16 mouse cellular contexts compared by ENCODE assay signal in genomic region chr17:80009926-80010325, GRCm38 (mm10). TPM values are rescaled to one million over a fixed set of nuclear protein-coding genes. Genes with fewer than 3 reads are reported as not detected.
DNase-seq lines count a peak whose midpoint lies in the region; ATAC-seq and TF ChIP-seq lines count a peak whose summit lies in the region.
"Had no signal": no experiment of that assay in that cellular context is flagged by ENCODE, and none has a peak within 500 bp of the region (broad histone marks: within the 10 kb centered on the region; RNA-seq: fewer than 3 reads in every experiment).

No protein-coding gene starts in this region.

- H3K27me3 ChIP-seq in hindbrain, embryonic 10.5 days (ENCODE audit: insufficient read depth, poor library complexity, severe bottlenecking) = peaks cover 6% of the 10 kb centered on the region
- no peaks in the 10 kb centered on the region for H3K27me3 ChIP-seq in hindbrain, embryonic 14.5 days (ENCODE audit: control insufficient read depth, insufficient read depth, low read length)
- H3K27me3 ChIP-seq in limb, embryonic 13.5 days = 0 out of 2 replicates have a peak, but pooled peaks cover 4% of the 10 kb centered on the region
- peaks cover 26% of the 10 kb centered on the region for H3K27me3 ChIP-seq in liver, embryonic 12.5 days (replicated peaks)
- H3K27me3 ChIP-seq: forebrain, embryonic 13.5 days; midbrain, embryonic 15.5 days; Patski had no signal

- H3K9ac ChIP-seq in hindbrain, embryonic 14.5 days = no peak overlapping the region
- H3K9ac ChIP-seq in ES-E14 (ENCODE audit: insufficient read depth, low read depth, low read length, poor library complexity, severe bottlenecking) = peak overlapping the region; percentile 32; the same call in 1 of the 2 replicates
- H3K9ac ChIP-seq in limb, embryonic 13.5 days = no peak overlapping the region
- no peak overlapping the region for H3K9ac ChIP-seq in liver, embryonic 12.5 days
- H3K9ac ChIP-seq: forebrain, embryonic 13.5 days; liver, embryonic 14.5 days; midbrain, embryonic 15.5 days had no signal

- H3K27ac ChIP-seq in hindbrain, embryonic 10.5 days = 0 out of 2 replicates have a peak overlapping the region, but pooled peaks have one; percentile 23
- H3K27ac ChIP-seq in hindbrain, embryonic 14.5 days = no peak overlapping the region
- no peak overlapping the region for H3K27ac ChIP-seq in ES-E14 (ENCODE audit: insufficient read depth, low read depth, low read length, poor library complexity, severe bottlenecking)
- H3K27ac ChIP-seq in limb, embryonic 13.5 days = no peak overlapping the region
- no peak overlapping the region for H3K27ac ChIP-seq in liver, embryonic 12.5 days
- H3K27ac ChIP-seq: forebrain, embryonic 13.5 days; liver, embryonic 14.5 days; midbrain, embryonic 15.5 days had no signal

- ATAC-seq in hindbrain, embryonic 14.5 days (ENCODE audit: low FRiP score) = no peak
- ATAC-seq in limb, embryonic 13.5 days (ENCODE audit: low FRiP score, low read depth) = peak; percentile 19; the same call in 1 of the 2 replicates
- ATAC-seq in liver, embryonic 12.5 days = no peak
- ATAC-seq: forebrain, embryonic 13.5 days; midbrain, embryonic 15.5 days; Patski had no signal

- H3K4me2 ChIP-seq in hindbrain, embryonic 14.5 days (replicated peaks) = no peak overlapping the region
- H3K4me2 ChIP-seq in limb, embryonic 13.5 days (replicated peaks) = 0 out of 2 replicates have a peak overlapping the region, but pooled peaks have one; percentile 12
- no peak overlapping the region for H3K4me2 ChIP-seq in liver, embryonic 12.5 days
- H3K4me2 ChIP-seq: forebrain, embryonic 13.5 days; midbrain, embryonic 15.5 days had no signal

- no peaks in the 10 kb centered on the region for H3K36me3 ChIP-seq in hindbrain, embryonic 10.5 days
- no peaks in the 10 kb centered on the region for H3K36me3 ChIP-seq in hindbrain, embryonic 14.5 days (replicated peaks; ENCODE audit: control insufficient read depth, insufficient read depth)
- H3K36me3 ChIP-seq in ES-E14 (ENCODE audit: control insufficient read depth, insufficient read depth, low read length, poor library complexity, severe bottlenecking) = no peaks in the 10 kb centered on the region
- no peaks in the 10 kb centered on the region for H3K36me3 ChIP-seq in limb, embryonic 13.5 days
- H3K36me3 ChIP-seq in liver, embryonic 12.5 days = no peaks in the 10 kb centered on the region
- H3K36me3 ChIP-seq: midbrain, embryonic 15.5 days had no signal

- no peaks in the 10 kb centered on the region for H3K9me3 ChIP-seq in hindbrain, embryonic 10.5 days
- H3K9me3 ChIP-seq in hindbrain, embryonic 14.5 days (ENCODE audit: control insufficient read depth, low read length) = no peaks in the 10 kb centered on the region
- H3K9me3 ChIP-seq in ES-E14 (ENCODE audit: control insufficient read depth, insufficient read depth, low read depth, low read length) = no peaks in the 10 kb centered on the region
- no peaks in the 10 kb centered on the region for H3K9me3 ChIP-seq in limb, embryonic 13.5 days
- H3K9me3 ChIP-seq in liver, embryonic 12.5 days (replicated peaks) = no peaks in the 10 kb centered on the region
- H3K9me3 ChIP-seq: forebrain, embryonic 13.5 days; midbrain, embryonic 15.5 days had no signal

- no peak overlapping the region for H3K4me3 ChIP-seq in hindbrain, embryonic 10.5 days
- H3K4me3 ChIP-seq in hindbrain, embryonic 14.5 days (replicated peaks; ENCODE audit: low read length) = no peak overlapping the region
- H3K4me3 ChIP-seq in ES-E14 (ENCODE audit: insufficient read depth in 1 of 2, low read depth in 1 of 2, low read length in 2 of 2, poor library complexity in 1 of 2, severe bottlenecking in 1 of 2) = no peak overlapping the region
- no peak overlapping the region for H3K4me3 ChIP-seq in limb, embryonic 13.5 days
- no peak overlapping the region for H3K4me3 ChIP-seq in liver, embryonic 12.5 days
- H3K4me3 ChIP-seq: forebrain, embryonic 13.5 days; midbrain, embryonic 15.5 days had no signal

- in situ Hi-C loops in ES-E14 (cut with MboI; ENCODE audit: low sequenced_read_pairs in 2 of 2, unreplicated experiment in 2 of 2) = loop anchor here (10.0 kb wide), 1 partner anchor 175 kb away; no protein-coding TSS in a partner anchor

- 28% methylated on average over 15 of the region's 15 CpGs for WGBS in hindbrain, embryonic 10.5 days
- WGBS in hindbrain, embryonic 14.5 days = 27% methylated on average over 15 of the region's 15 CpGs
- 16% methylated on average over 15 of the region's 15 CpGs for WGBS in limb, embryonic 13.5 days
- 45% methylated on average over 15 of the region's 15 CpGs for WGBS in liver, embryonic 12.5 days (ENCODE audit: insufficient replicate concordance)

- peaks cover 46% of the 10 kb centered on the region for H3K4me1 ChIP-seq in hindbrain, embryonic 10.5 days (replicated peaks)
- H3K4me1 ChIP-seq in hindbrain, embryonic 14.5 days (replicated peaks; ENCODE audit: control insufficient read depth, insufficient read depth, low read length) = peaks cover 6% of the 10 kb centered on the region; the same call in 1 of the 2 replicates
- H3K4me1 ChIP-seq in ES-E14 (ENCODE audit: control insufficient read depth in 2 of 2, insufficient read depth in 2 of 2, low read length in 2 of 2, poor library complexity in 1 of 2) = 0 out of 4 replicates have a peak, but pooled peaks cover 1 to 10% of the 10 kb centered on the region in 2 experiments
- peaks cover 34% of the 10 kb centered on the region for H3K4me1 ChIP-seq in limb, embryonic 13.5 days
- peaks cover 20% of the 10 kb centered on the region for H3K4me1 ChIP-seq in liver, embryonic 12.5 days

- DNase-seq in hindbrain, embryonic 10.5 days (ENCODE audit: low spot score) = peak; percentile 50
- DNase-seq in hindbrain, embryonic 14.5 days (ENCODE audit: low spot score) = no peak
- DNase-seq in ES-E14 (ENCODE audit: low read depth, low spot score) = no peak
- DNase-seq in embryo, embryonic 11.5 days (ENCODE audit: low read depth, low spot score) = peak; percentile 20
- DNase-seq in cerebellum, postnatal 25 days = no peak
- DNase-seq: adrenal gland, adult 2 months; cerebellum, postnatal 36 days; lung, postnatal 36 days; right cerebral cortex, postnatal 14 days; thymus, adult 2 months had no signal

TF ChIP-seq in ES-E14, 5 proteins besides CTCF, POLR2A, EP300 and RAD21:
- TF ChIP-seq CHD2 (IDR thresholded peaks at IDR 0.05; ENCODE audit: low read depth, low read length) (no peak), MAFK (IDR thresholded peaks at IDR 0.05; ENCODE audit: insufficient read depth, low read depth, low read length) (no peak), ZNF384 (IDR thresholded peaks at IDR 0.05; ENCODE audit: low read depth, low read length) (no peak), HCFC1 (IDR thresholded peaks at IDR 0.05; ENCODE audit: borderline replicate concordance, insufficient read depth, low read length) (no peak), ZC3H11A (IDR thresholded peaks at IDR 0.05; ENCODE audit: borderline replicate concordance, low read depth, low read length) (no peak)

RNA-seq across cellular contexts. Expression of gene Hnrnpll, which starts 52.2 kb away (rescaled TPM):
- 85.6 and 92.4 TPM in 2 replicates for polyA plus RNA-seq in hindbrain, embryonic 10.5 days (2016; fragmentation: Nextera tagmentation; extraction: Ambion mirVana)
- 62.7 and 75.2 TPM in 2 replicates for polyA plus RNA-seq in hindbrain, embryonic 14.5 days (2014; fragmentation: Nextera tagmentation; extraction: Ambion mirVana)
- 36.4 and 40.9 TPM in 2 replicates for total RNA-seq in ES-E14 (2012; rRNA removed)
- polyA plus RNA-seq in limb, embryonic 13.5 days (2015; fragmentation: Nextera tagmentation; extraction: Ambion mirVana) = 63.7 and 64.1 TPM in 2 replicates
- polyA plus RNA-seq in liver, embryonic 12.5 days (2016; fragmentation: Nextera tagmentation; extraction: Ambion mirVana) = 50.2 and 52.5 TPM in 2 replicates

Comparison
In these comparisons a context has a peak if more than half of its experiments do, and no peak if none do; other contexts are left out.
1. DNase-seq: peak in hindbrain, embryonic 10.5 days (single experiment) and embryo, embryonic 11.5 days (single experiment); none in hindbrain, embryonic 14.5 days (single experiment), ES-E14 (single experiment) and cerebellum, postnatal 25 days (0 of 2).